Mouse (Mus musculus) stomach, embryonic 14.5 days (tissue): Measurements from ENCODE around the gene Tbcc. TPM values are rescaled to one million over a fixed set of nuclear protein-coding genes. Genes with fewer than 3 reads are reported as not detected.

ENCODE experiments used
- ATAC-seq: fragments of 200-750 bp; cut with Nextera tagmentation; 2 replicates; pipeline ENCODE4 v1.8.0; 2017; ENCODE audit warnings: low read depth, moderate TSS enrichment; ENCODE audit not compliant: insufficient number of reproducible peaks, insufficient read depth, low FRiP score
- H3K27ac ChIP-seq: fragments of 300-500 bp; sonication (generic); 2 replicates; pipeline ENCODE4 v1.5.1; 2014; ENCODE audit warnings: mild to moderate bottlenecking, low read length, moderate library complexity, mixed read lengths
- H3K27me3 ChIP-seq: fragments of 300-500 bp; sonication (generic); 2 replicates; pipeline ENCODE4 v1.6.1; 2014; ENCODE audit warnings: low read length, control low read depth, mixed read lengths; ENCODE audit not compliant: control insufficient read depth, insufficient read depth
- H3K36me3 ChIP-seq: fragments of 300-500 bp; sonication (generic); 2 replicates; pipeline ENCODE4 v1.6.1; 2014; ENCODE audit warnings: mild to moderate bottlenecking, control low read depth, low read length, moderate library complexity, mixed read lengths; ENCODE audit not compliant: control insufficient read depth, insufficient read depth
- H3K4me1 ChIP-seq: fragments of 300-500 bp; sonication (generic); 2 replicates; pipeline ENCODE4 v1.6.1; 2014; ENCODE audit warnings: low read length, control low read depth, mixed read lengths; ENCODE audit not compliant: control insufficient read depth, insufficient read depth
- H3K4me2 ChIP-seq: fragments of 300-500 bp; sonication (generic); replicated peaks from 2 replicates; pipeline ENCODE4 v1.6.1; 2014; ENCODE audit warnings: low read depth, low read length, control low read depth
- H3K4me3 ChIP-seq: fragments of 300-500 bp; sonication (generic); 2 replicates; pipeline ENCODE4 v1.5.1; 2014; ENCODE audit warnings: low read depth, low read length, control low read depth
- H3K9ac ChIP-seq: fragments of 300-500 bp; sonication (generic); replicated peaks from 2 replicates; pipeline ENCODE4 v1.6.1; 2014; ENCODE audit warnings: low read depth, mild to moderate bottlenecking, control low read depth, low read length, moderate library complexity, mixed read lengths
- H3K9me3 ChIP-seq: fragments of 300-500 bp; sonication (generic); 2 replicates; pipeline ENCODE4 v1.6.1; 2016; ENCODE audit warnings: low read depth, low read length, control low read depth; ENCODE audit not compliant: control insufficient read depth
- WGBS: fragments of 180-500 bp; shearing (Covaris S2); extraction: QIAGEN DNeasy Blood & Tissue Kit; methylation state at CpG from one replicate; pipeline ENCODE4 v1.1.7; 2014; 5-methylcytosine and 5-hydroxymethylcytosine counted together
- polyA plus RNA-seq: library from polyadenylated mRNA; unstranded; fragments of >200 nt; fragmentation: Nextera tagmentation; extraction: Ambion mirVana; gene quantifications from 2 replicates; pipeline ENCODE4 v1.2.1, GENCODE M21; 2014

Gene Tbcc
- polyA plus RNA-seq, 1 experiment from 2014 or later, result 54.3 TPM

DNA sequence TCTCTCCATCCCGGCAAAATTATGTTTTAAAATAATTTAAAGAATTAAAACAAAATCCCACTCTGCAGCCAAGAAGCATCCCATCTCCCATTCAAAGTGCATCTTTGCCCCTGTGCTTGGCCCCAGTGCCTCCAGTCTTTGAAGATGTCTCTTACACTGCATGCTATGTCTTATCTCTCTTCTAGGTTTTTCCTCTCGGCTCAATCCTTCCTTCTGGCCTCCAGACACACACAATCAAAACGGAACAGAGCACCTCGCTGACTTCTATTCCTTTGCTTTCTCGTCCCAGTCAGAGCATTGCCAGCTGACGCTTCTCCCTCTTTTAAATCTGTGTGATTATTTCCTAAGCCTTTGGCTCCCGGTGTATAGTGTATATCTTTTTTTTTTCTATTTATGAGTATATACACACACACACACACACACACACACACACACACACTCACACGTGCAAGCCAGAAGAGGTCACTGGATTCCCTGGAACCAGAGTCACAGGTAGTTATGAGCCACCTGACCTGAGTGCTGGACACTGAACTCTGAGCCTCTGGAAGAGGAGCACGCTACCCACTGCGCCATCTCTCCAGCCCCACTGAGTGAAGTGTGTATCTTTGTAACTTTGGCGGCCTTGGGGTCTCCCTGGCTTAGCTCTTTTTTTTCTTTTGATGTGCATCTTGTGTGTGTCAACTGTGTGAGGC, 5.1 kb upstream of the Tbcc start:
- Histone ChIP-seq H3K9ac (no peak overlapping the region), H3K4me1 (peaks cover 6% of the 10 kb centered on the region), H3K36me3 (no peaks in the 10 kb centered on the region), H3K4me3 (no peak overlapping the region), H3K27me3 (no peaks in the 10 kb centered on the region), H3K27ac (no peak overlapping the region), H3K4me2 (no peak overlapping the region), H3K9me3 (no peaks in the 10 kb centered on the region)
- WGBS, result 62% methylated on average over 11 of the region's 11 CpGs
- no peak for ATAC-seq

DNA sequence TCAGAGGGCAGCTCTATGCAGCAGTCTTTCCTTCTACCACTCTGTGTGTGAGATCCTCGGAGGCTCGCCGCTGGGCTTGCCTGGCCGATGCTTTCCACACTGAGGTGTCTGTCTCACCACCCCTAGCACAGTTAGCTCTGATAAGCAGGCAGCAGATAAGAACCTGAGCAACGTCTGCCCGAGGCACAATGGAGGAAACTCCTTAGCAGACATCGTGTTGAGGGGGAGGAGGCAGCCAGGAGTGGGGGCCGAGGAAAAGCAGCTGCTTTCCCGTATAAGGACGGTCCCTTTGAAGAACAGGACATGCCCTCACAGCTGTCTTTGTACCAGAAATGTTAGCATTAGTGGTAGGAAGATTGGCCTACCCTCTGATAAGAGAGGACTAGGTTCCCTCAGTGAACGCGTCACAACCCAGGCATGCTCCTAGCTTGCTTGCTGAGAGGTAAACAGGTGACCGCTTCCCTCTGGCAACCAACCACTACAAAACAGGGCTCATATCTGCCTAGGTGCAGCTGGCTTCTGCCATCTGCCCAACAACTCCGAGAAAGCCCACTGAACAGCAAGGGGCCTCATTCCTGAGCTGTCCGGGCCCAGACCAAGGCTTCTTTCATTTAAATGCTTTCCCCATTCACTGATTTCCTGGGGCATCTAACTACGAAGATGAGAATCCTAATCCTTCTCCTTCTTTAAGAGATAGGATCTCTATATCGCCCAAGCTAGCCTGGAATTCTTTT, 4.4 kb upstream of the Tbcc start:
- no peak overlapping the region; the same call in 1 of the 2 replicates for H3K4me2 ChIP-seq
- 31% methylated on average over 17 of the region's 17 CpGs for WGBS
- no peak for ATAC-seq
- no peaks in the 10 kb centered on the region for H3K9me3 ChIP-seq
- H3K4me1 ChIP-seq, result peaks cover 6% of the 10 kb centered on the region
- H3K27ac ChIP-seq, result no peak overlapping the region; the same call in 1 of the 2 replicates
- no peak overlapping the region for H3K9ac ChIP-seq
- no peaks in the 10 kb centered on the region for H3K36me3 ChIP-seq
- H3K27me3 ChIP-seq, result no peaks in the 10 kb centered on the region
- no peak overlapping the region for H3K4me3 ChIP-seq

DNA sequence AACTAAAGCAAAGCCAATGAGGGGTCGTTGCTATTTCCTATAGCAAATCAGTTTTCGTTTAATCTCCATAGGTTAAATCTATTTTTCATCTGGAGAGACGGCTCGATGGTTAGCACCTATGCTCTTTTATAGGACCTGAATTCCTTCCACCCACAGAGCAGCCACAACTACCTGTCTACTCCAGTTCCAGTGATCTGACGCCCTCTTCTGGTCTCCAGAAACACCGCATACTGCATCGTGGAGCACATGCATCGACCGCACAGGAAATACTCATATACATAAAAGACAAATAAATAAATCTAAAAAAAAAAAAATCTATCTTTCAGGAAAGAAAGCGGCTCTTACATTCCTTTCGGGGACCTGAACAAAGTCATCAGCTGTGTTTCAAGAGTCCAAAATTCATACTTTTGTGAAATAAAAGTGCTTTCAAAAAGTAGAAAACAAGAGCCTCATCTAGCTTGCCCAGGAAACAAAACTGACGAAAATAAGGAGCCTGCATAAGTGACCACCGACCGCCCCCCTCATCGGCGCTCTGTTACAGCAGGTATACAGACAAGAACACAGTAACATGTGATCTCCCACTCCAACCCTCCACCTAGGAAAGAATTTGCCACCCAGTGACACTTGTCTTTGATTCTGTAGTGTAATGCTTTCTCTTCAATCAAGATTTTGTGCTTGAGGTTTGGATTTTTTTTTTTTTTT, 1.8 kb upstream of the Tbcc start:
- Histone ChIP-seq H3K4me2 (peak overlapping the region; percentile 79), H3K36me3 (no peaks in the 10 kb centered on the region), H3K9me3 (no peaks in the 10 kb centered on the region), H3K4me3 (peak overlapping the region; percentile 76), H3K27me3 (no peaks in the 10 kb centered on the region), H3K27ac (peak overlapping the region; percentile 99; the same call in 1 of the 2 replicates), H3K4me1 (peaks cover 21% of the 10 kb centered on the region), H3K9ac (peak overlapping the region; percentile 60; the same call in 1 of the 2 replicates)
- WGBS, result 36% methylated on average over 16 of the region's 16 CpGs
- no peak for ATAC-seq

- Histone ChIP-seq H3K9ac (peak overlapping the region; percentile 60), H3K4me3 (peak overlapping the region; percentile 76), H3K4me1 (peaks cover 21% of the 10 kb centered on the region), H3K27ac (peak overlapping the region; percentile 99), H3K4me2 (peak overlapping the region; percentile 79), H3K27me3 (no peaks in the 10 kb centered on the region), H3K36me3 (no peaks in the 10 kb centered on the region; the same call in 1 of the 2 replicates), H3K9me3 (no peaks in the 10 kb centered on the region)
- WGBS, result under 1% methylated on average over 44 of the region's 44 CpGs
- peak; percentile 38 for ATAC-seq
These were observed 917 bp upstream of the Tbcc start for GRCm38 (mm10) chr17:46889450-46890084.

DNA sequence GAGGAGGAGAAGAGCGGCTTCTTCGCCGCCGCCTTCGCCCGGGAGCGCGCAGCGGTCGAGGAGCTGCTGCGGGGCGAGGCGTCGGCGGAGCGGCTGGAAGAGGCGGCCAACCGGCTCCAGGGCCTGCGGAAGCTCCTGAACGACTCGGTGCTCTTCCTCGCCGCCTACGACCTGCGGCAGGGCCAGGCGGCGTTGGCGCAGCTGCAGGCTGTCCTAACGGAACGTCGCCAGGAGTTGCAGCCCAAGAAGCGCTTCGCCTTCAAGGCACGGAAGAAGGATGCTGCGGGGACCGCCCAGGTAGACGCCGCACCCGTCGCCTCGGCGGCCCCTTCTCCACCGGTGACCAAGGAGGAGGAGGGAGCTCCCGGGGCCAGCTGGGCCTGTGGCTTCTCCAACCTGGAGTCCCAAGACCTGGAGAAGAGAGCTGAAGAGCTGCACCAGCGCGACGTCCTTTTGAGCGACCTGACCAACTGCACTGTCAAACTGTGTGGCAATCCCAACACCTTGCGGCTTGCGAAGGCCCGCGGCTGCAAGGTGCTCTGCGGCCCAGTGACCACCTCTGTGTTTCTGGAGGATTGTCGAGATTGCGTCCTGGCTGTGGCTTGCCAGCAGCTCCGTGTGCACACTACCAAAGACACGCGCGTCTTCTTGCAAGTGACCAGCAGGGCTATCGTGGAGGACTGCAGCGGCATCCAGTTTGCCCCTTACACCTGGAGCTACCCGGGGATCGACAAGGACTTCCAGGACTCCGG, 535 bp downstream of the Tbcc start:
- H3K36me3 ChIP-seq, result no peaks in the 10 kb centered on the region; the same call in 1 of the 2 replicates
- H3K4me1 ChIP-seq, result peaks cover 16% of the 10 kb centered on the region
- no peaks in the 10 kb centered on the region for H3K9me3 ChIP-seq
- H3K27me3 ChIP-seq, result no peaks in the 10 kb centered on the region
- peak overlapping the region; percentile 82 for H3K4me2 ChIP-seq
- H3K27ac ChIP-seq, result peak overlapping the region; percentile 86
- H3K4me3 ChIP-seq, result peak overlapping the region; percentile 83
- peak; percentile 15; the same call in 1 of the 2 replicates for ATAC-seq
- H3K9ac ChIP-seq, result peak overlapping the region; percentile 71
- WGBS, result under 1% methylated on average over 62 of the region's 64 CpGs

DNA sequence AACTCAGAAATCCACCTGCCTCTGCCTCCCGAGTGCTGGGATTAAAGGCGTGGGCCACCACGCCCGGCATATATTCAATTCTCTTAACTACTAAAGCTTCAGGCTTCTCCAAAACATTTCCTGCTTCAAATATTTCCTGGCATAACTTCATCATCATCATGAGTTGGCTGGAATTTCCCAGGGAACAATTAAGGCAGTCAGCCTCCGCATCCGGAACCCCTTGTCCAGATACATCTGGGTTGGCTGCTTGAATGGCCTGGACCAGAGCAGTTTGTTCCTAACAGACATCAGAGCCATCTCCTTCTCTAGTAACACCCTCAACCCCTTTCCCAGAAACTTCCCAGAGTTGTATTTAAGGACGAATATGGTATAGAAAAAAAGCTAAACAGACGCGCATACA, 4.9 kb downstream of the Tbcc start:
- H3K9ac ChIP-seq, result no peak overlapping the region
- no peaks in the 10 kb centered on the region for H3K9me3 ChIP-seq
- ATAC-seq, result no peak
- no peak overlapping the region for H3K27ac ChIP-seq
- peaks cover 27% of the 10 kb centered on the region for H3K4me1 ChIP-seq
- no peaks in the 10 kb centered on the region; the same call in 1 of the 2 replicates for H3K36me3 ChIP-seq
- WGBS, result 89% methylated on average over 9 of the region's 9 CpGs
- no peak overlapping the region for H3K4me2 ChIP-seq
- no peak overlapping the region for H3K4me3 ChIP-seq
- no peaks in the 10 kb centered on the region for H3K27me3 ChIP-seq

GRCm38 (mm10) chr17:46897221-46897950, 6.9 kb downstream of the Tbcc start:
- H3K4me2 ChIP-seq, result no peak overlapping the region

More at GRCm38 (mm10) chr17:46897221-46897950, 6.9 kb downstream of the Tbcc start:
- 26% methylated on average over 13 of the region's 13 CpGs for WGBS
- no peaks in the 10 kb centered on the region for H3K9me3 ChIP-seq
- ATAC-seq, result peak; percentile 62; the same call in 1 of the 2 replicates
- no peaks in the 10 kb centered on the region for H3K27me3 ChIP-seq
- H3K4me3 ChIP-seq, result no peak overlapping the region
- peaks cover 16% of the 10 kb centered on the region for H3K4me1 ChIP-seq
- H3K9ac ChIP-seq, result no peak overlapping the region
- no peaks in the 10 kb centered on the region; the same call in 1 of the 2 replicates for H3K36me3 ChIP-seq
- H3K27ac ChIP-seq, result peak overlapping the region; percentile 10; the same call in 1 of the 2 replicates
